Mouse (Mus musculus) thymus, postnatal 25 days (tissue): ENCODE results near the gene Clrn1.

Experiments used
- DNase-seq: peaks from one replicate; pipeline ENCODE4 v3.0.0; 2022

Clrn1 gene

GRCm38 (mm10) chr3:58829926-58830325 lies 55.2 kb downstream of the Clrn1 start:
- no peak for DNase-seq

GRCm38 (mm10) chr3:58828366-58829153 lies 56.6 kb downstream of the Clrn1 start:
- no peak for DNase-seq

DNA sequence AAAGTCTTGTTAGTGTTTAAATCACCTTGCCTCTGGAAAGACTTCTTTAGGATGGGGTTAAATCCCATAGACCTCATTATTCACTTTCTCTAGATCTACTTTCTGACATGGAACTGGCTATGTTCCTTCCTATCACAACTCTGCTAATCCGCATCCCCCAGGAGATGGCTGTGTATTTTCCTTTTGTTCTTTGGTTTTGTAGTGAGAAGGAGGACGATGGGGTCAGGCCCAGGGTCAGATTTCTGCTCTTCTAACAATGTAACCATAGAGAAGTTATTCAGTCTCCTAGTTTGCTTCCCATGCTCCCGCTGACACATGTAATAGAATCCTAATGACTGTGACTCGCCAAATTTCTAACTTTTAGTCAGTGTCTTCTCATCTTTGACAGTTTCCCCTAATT lies 58.9 kb downstream of the Clrn1 start:
- no peak for DNase-seq

DNA sequence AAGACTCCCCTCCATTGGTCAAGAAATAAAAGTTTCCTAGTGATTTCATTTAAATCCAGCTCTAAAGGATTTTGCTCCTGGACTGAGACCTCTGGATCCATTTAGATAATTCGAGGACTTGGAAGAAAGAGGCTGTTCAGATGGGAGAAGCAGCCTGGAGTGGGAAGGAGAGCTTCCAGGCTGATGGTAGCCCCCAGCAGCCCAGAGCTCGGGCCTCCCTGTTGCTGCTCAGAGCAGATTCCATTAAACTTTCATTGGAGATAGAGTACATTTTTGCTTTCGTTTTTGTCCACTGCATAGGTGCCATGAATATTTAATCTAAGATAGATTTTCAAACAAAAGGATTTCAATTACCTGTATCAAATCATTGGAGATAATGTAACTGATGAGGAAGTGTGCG lies 62.9 kb downstream of the Clrn1 start, which contains the start of gene Mindy4b-ps:
TSS of gene Mindy4b-ps (minus strand) at position 101 of the 400 bp plus-strand sequence.
- no peak for DNase-seq

DNA sequence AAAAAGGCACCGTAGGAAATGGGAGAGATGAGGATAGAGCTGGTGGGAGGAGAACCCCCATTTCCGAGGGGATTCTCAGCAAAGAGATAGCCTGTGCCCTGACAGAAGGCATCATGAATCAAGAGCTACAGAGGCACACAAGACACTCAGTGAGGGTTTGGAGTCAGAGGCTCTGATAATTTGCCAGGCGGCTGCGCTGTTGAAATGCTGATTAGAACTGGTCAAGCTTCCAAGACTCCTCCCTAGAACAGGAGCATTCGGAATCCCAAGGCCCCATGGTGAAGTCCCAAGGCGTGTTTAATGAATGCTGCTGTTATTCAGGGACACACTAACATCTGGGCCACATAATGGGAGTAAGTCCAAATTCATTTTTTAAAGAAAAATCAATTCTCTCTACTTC lies 67.8 kb downstream of the Clrn1 start:
- DNase-seq = no peak

DNA sequence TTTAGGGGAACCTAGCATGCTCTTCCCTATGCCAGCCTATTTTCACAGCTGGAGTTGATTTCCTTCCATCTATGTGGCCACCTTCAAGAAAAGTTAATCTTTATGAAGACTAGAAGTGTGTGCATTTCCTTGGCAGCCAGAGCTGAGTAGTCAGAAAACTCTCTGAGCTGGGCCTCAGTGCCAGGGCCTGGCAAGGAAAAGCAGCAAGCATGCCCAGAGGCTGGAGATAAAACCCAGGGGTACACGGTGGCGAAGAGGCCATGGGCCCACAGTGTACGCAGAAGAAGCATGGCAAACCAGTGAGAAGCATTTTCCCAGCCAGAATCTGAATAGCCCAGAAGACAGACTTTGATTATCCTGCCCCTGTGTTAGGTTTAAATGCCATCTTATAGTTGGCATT lies 70.9 kb downstream of the Clrn1 start:
- no peak for DNase-seq

DNA sequence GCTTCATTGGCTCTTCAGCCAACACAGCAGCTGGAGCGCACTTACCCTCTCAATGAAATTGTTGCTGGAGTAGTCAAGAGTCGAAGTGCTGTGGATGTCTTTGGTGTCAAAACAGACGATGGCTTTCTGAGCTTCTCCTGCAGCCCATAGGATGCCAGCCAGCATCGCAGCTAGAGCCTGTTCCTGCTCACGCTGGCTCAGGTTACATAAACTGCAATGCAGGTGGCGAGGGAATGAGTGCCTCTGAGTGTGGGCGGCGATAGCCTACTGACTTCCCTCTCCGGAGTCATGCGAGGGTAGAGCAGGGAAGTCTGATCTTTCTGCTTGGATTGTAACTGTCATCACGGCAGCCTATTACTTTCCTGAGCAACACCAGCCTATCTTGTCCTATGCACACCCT lies 74.8 kb downstream of the Clrn1 start:
- no peak for DNase-seq

- DNase-seq = no peak
Measured at GRCm38 (mm10) chr3:58809111-58809915, 75.8 kb downstream of the Clrn1 start.

DNA sequence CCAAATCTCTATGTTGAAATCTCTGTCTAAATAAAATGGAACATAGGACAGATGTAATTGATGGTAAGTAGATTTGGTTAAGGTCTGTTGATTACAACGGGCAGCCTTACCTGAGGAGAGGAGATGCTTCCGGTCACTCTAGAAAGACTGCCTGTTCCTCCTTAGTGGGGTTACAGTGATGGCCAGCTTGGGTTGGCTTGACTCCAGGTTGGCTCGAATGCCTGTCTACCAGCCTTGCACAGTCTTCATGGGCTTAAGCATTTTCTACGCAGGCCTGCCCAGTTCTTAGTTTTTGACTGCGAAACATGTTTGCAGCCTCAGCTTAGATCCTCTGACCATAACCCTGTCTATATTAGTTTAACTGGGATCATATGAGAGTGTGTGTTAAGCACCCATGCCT lies 76.5 kb downstream of the Clrn1 start:
- DNase-seq = no peak

- DNase-seq = no peak
Measured at GRCm38 (mm10) chr3:58804745-58805144, 80.4 kb downstream of the Clrn1 start.

- DNase-seq = no peak
Measured at GRCm38 (mm10) chr3:58798676-58799075, 86.5 kb downstream of the Clrn1 start.

GRCm38 (mm10) chr3:58798245-58798644 lies 86.9 kb downstream of the Clrn1 start:
- DNase-seq = no peak
